Mouse (Mus musculus) heart, postnatal 0 days (tissue): Measurements from ENCODE around the gene Tns1. TPM values are rescaled to one million over a fixed set of nuclear protein-coding genes. Genes with fewer than 3 reads are reported as not detected.

Source experiments
- ATAC-seq: fragments of 200-750 bp; cut with Nextera tagmentation; 2 replicates; pipeline ENCODE4 v1.8.0; 2017; ENCODE audit warnings: low read depth, moderate number of reproducible peaks, moderate library complexity; ENCODE audit not compliant: insufficient read depth
- DNase-seq: peaks from one replicate; pipeline ENCODE4 v3.0.0-alpha.2; 2016; ENCODE audit warnings: low spot score
- H3K27ac ChIP-seq: fragments of 300-500 bp; sonication (generic); 2 replicates; pipeline ENCODE4 v1.5.1; 2014; ENCODE audit warnings: low read depth, mild to moderate bottlenecking
- H3K27me3 ChIP-seq: fragments of 300-500 bp; sonication (generic); 2 replicates; pipeline ENCODE4 v1.6.1; 2014; ENCODE audit warnings: low read length, mixed read lengths; ENCODE audit not compliant: control insufficient read depth, insufficient read depth
- H3K36me3 ChIP-seq: fragments of 300-500 bp; sonication (generic); replicated peaks from 2 replicates; pipeline ENCODE4 v1.6.1; 2014; ENCODE audit warnings: low read length, mixed read lengths; ENCODE audit not compliant: control insufficient read depth, insufficient read depth
- H3K4me1 ChIP-seq: fragments of 300-500 bp; sonication (generic); 2 replicates; pipeline ENCODE4 v1.6.1; 2014; ENCODE audit warnings: antibody characterized with exemption; ENCODE audit not compliant: control insufficient read depth, insufficient read depth
- H3K4me2 ChIP-seq: fragments of 300-500 bp; sonication (generic); 2 replicates; pipeline ENCODE4 v1.6.1; 2014; ENCODE audit warnings: low read depth, mild to moderate bottlenecking, low read length, moderate library complexity
- H3K4me3 ChIP-seq: fragments of 300-500 bp; sonication (generic); 2 replicates; pipeline ENCODE4 v1.5.1; 2014; ENCODE audit warnings: low read depth, low read length
- H3K9ac ChIP-seq: fragments of 300-500 bp; sonication (generic); replicated peaks from 2 replicates; pipeline ENCODE4 v1.6.1; 2014; ENCODE audit warnings: low read depth, low read length, mixed read lengths
- H3K9me3 ChIP-seq: fragments of 300-500 bp; sonication (generic); replicated peaks from 2 replicates; pipeline ENCODE4 v1.6.1; 2016; ENCODE audit warnings: low read length; ENCODE audit not compliant: control insufficient read depth
- CTCF ChIP-seq: IDR thresholded peaks from 2 replicates; pipeline ENCODE4 v1.5.1; 2016; ENCODE audit warnings: antibody characterized with exemption, control low read depth, low read depth
- EP300 ChIP-seq: IDR thresholded peaks from 2 replicates; pipeline ENCODE4 v1.6.1; 2016; ENCODE audit warnings: antibody characterized with exemption, low read depth
- whole genome bisulfite sequencing: fragments of 180-500 bp; shearing (Covaris S2); extraction: QIAGEN DNeasy Blood & Tissue Kit; methylation state at CpG from one replicate; pipeline ENCODE4 v1.1.7; 2014; 5-methylcytosine and 5-hydroxymethylcytosine counted together
- polyA plus RNA-seq: library from polyadenylated mRNA; unstranded; fragments of >200 nt; fragmentation: Nextera tagmentation; extraction: Ambion mirVana; gene quantifications from 2 replicates; pipeline ENCODE4 v1.2.1, GENCODE M21; 2015
- total RNA-seq: library from RNA; depleted of rRNA; stranded (reverse); fragments of >200 nt; gene quantifications from 2 replicates; pipeline ENCODE4 v1.2.3, GENCODE M21; 2014; ENCODE audit warnings: low replicate concordance

The Tns1 gene
- total and polyA plus RNA-seq, 2 experiments from 2014 or later = 125 to 458 TPM

GRCm38 (mm10) chr1:74099001-74099435 lies 25.2 kb downstream of the Tns1 start:
- TF ChIP-seq EP300 (no peak), CTCF (no peak)
- DNase-seq (no peak), ATAC-seq (no peak)
- peaks cover 59% of the 10 kb centered on the region for H3K4me1 ChIP-seq
- H3K4me3 ChIP-seq = peak overlapping the region; percentile 51
- H3K27ac ChIP-seq = no peak overlapping the region
- no peaks in the 10 kb centered on the region for H3K9me3 ChIP-seq
- H3K36me3 ChIP-seq = no peaks in the 10 kb centered on the region
- peak overlapping the region; percentile 44; the same call in 1 of the 2 replicates for H3K9ac ChIP-seq
- peaks cover 4% of the 10 kb centered on the region; the same call in 1 of the 2 replicates for H3K27me3 ChIP-seq
- H3K4me2 ChIP-seq = peak overlapping the region; percentile 92
- WGBS = 0% methylated on average over 9 of the region's 14 CpGs

- ATAC-seq (no peak; the same call in 1 of the 2 replicates), DNase-seq (no peak)
- Histone ChIP-seq H3K9ac (peak overlapping the region; percentile 44), H3K27me3 (peaks cover 4% of the 10 kb centered on the region; the same call in 1 of the 2 replicates), H3K27ac (no peak overlapping the region), H3K36me3 (no peaks in the 10 kb centered on the region), H3K9me3 (no peaks in the 10 kb centered on the region), H3K4me1 (peaks cover 58% of the 10 kb centered on the region), H3K4me3 (peak overlapping the region; percentile 51), H3K4me2 (peak overlapping the region; percentile 92)
- WGBS = 3% methylated on average over 46 of the region's 58 CpGs
- TF ChIP-seq EP300 (no peak), CTCF (peak; percentile 41)
Measured at GRCm38 (mm10) chr1:74098004-74099000, 25.9 kb downstream of the Tns1 start.

GRCm38 (mm10) chr1:74095728-74096127 lies 28.5 kb downstream of the Tns1 start:
- 34% methylated on average over 3 of the region's 3 CpGs for WGBS
- no peaks in the 10 kb centered on the region for H3K36me3 ChIP-seq

GRCm38 (mm10) chr1:74095296-74095695 lies 29.0 kb downstream of the Tns1 start:
- Histone ChIP-seq H3K36me3 (no peaks in the 10 kb centered on the region), H3K27ac (0 out of 2 replicates have a peak overlapping the region, but pooled peaks have one; percentile 54), H3K27me3 (peaks cover 4% of the 10 kb centered on the region; the same call in 1 of the 2 replicates), H3K9me3 (no peaks in the 10 kb centered on the region), H3K4me1 (peaks cover 66% of the 10 kb centered on the region), H3K4me2 (no peak overlapping the region), H3K4me3 (no peak overlapping the region), H3K9ac (no peak overlapping the region)
- TF ChIP-seq EP300 (no peak), CTCF (no peak)
- ATAC-seq = no peak
- DNase-seq = no peak
- 52% methylated on average over 6 of the region's 6 CpGs for WGBS

More at GRCm38 (mm10) chr1:74095728-74096127, 28.5 kb downstream of the Tns1 start:
- H3K27me3 ChIP-seq = peaks cover 4% of the 10 kb centered on the region; the same call in 1 of the 2 replicates
- TF ChIP-seq EP300 = no peak
- TF ChIP-seq CTCF = no peak
- no peak overlapping the region for H3K9ac ChIP-seq
- ATAC-seq (peak; percentile 71), DNase-seq (peak; percentile 53)
- no peak overlapping the region for H3K4me3 ChIP-seq
- no peak overlapping the region for H3K4me2 ChIP-seq
- H3K27ac ChIP-seq = peak overlapping the region; percentile 54
- peaks cover 66% of the 10 kb centered on the region for H3K4me1 ChIP-seq
- H3K9me3 ChIP-seq = no peaks in the 10 kb centered on the region

- no peak overlapping the region for H3K4me3 ChIP-seq
Measured at GRCm38 (mm10) chr1:74094497-74095270, 29.6 kb downstream of the Tns1 start.

More at GRCm38 (mm10) chr1:74094497-74095270, 29.6 kb downstream of the Tns1 start:
- H3K9me3 ChIP-seq = no peaks in the 10 kb centered on the region
- peaks cover 4% of the 10 kb centered on the region; the same call in 1 of the 2 replicates for H3K27me3 ChIP-seq
- H3K4me1 ChIP-seq = peaks cover 66% of the 10 kb centered on the region
- no peak overlapping the region for H3K27ac ChIP-seq
- TF ChIP-seq EP300 (no peak), CTCF (no peak)
- ATAC-seq = no peak
- no peak overlapping the region for H3K9ac ChIP-seq
- no peaks in the 10 kb centered on the region for H3K36me3 ChIP-seq
- DNase-seq = no peak
- H3K4me2 ChIP-seq = no peak overlapping the region
- 46% methylated on average over 7 of the region's 7 CpGs for WGBS
